Comparison of ENCODE assay signal across 8 mouse cellular contexts in the genomic region with DNA sequence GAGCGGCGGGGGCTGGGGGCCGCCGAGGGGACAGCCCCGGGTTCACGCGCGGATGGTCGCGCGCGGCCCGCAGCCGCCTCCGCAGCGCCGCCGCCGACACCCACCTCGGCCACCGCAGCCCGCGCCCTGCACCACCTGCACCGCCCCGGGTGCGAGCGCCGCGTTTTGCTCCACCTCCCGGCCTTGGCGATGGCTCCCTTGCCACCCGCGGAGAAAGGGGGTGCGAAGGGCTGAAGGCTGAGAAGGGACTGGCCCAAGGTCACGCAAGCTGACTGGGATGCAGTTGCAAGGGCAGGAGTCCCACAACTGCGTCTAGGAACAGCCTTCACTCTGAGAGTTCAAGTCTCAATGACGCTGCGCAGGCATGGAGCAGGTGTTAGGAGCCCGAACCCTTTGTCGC. TPM values are rescaled to one million over a fixed set of nuclear protein-coding genes. Genes with fewer than 3 reads are reported as not detected.
DNase-seq lines count a peak whose midpoint lies in the region; ATAC-seq and TF ChIP-seq lines count a peak whose summit lies in the region.

No protein-coding gene starts in this region.

- 6% methylated on average over 39 of the region's 40 CpGs for WGBS in lung, adult 2 months
- 5% methylated on average over 18 of the region's 40 CpGs for WGBS in forebrain, embryonic 13.5 days
- WGBS in limb, embryonic 11.5 days, result 2% methylated on average over 32 of the region's 40 CpGs
- 2% methylated on average over 34 of the region's 40 CpGs for WGBS in neural tube, embryonic 12.5 days

- DNase-seq in lung, adult 2 months, result no peak
- no peak for DNase-seq in lung, postnatal 25 days (ENCODE audit: low spot score)
- peak; percentile 91 for DNase-seq in adrenal gland, postnatal 14 days
- DNase-seq in limb, embryonic 11.5 days (ENCODE audit: low spot score), result peak; percentile 48
- no peak for DNase-seq in urinary bladder, postnatal 14 days (ENCODE audit: low spot score)
- DNase-seq in gastrocnemius, adult 8-10 months (ENCODE audit: low spot score in 2 of 2), result no peak

- H3K27ac ChIP-seq in forebrain, embryonic 13.5 days, result peak overlapping the region; percentile 69; the same call in 1 of the 2 replicates
- peak overlapping the region; percentile 84 for H3K27ac ChIP-seq in limb, embryonic 11.5 days (replicated peaks; ENCODE audit: low read depth, low read length)
- no peak overlapping the region for H3K27ac ChIP-seq in neural tube, embryonic 12.5 days

- H3K27me3 ChIP-seq in forebrain, embryonic 13.5 days, result no peaks in the 10 kb centered on the region
- no peaks in the 10 kb centered on the region for H3K27me3 ChIP-seq in limb, embryonic 11.5 days (ENCODE audit: control insufficient read depth, insufficient read depth, low read length)
- H3K27me3 ChIP-seq in neural tube, embryonic 12.5 days (replicated peaks), result no peaks in the 10 kb centered on the region

- H3K9ac ChIP-seq in forebrain, embryonic 13.5 days, result peak overlapping the region; percentile 79
- peak overlapping the region; percentile 54 for H3K9ac ChIP-seq in limb, embryonic 11.5 days (ENCODE audit: low read length)
- peak overlapping the region; percentile 80 for H3K9ac ChIP-seq in neural tube, embryonic 12.5 days

- peak overlapping the region; percentile 45 for H3K4me3 ChIP-seq in lung, adult 2 months (replicated peaks; ENCODE audit: extremely low read depth, low read depth, low read length)
- H3K4me3 ChIP-seq in forebrain, embryonic 13.5 days, result peak overlapping the region; percentile 61
- H3K4me3 ChIP-seq in limb, embryonic 11.5 days (ENCODE audit: low read depth, low read length), result peak overlapping the region; percentile 45
- peak overlapping the region; percentile 65 for H3K4me3 ChIP-seq in neural tube, embryonic 12.5 days

- H3K36me3 ChIP-seq in forebrain, embryonic 13.5 days (ENCODE audit: poor library complexity, severe bottlenecking), result peaks cover 12% of the 10 kb centered on the region
- H3K36me3 ChIP-seq in limb, embryonic 11.5 days (ENCODE audit: control insufficient read depth, insufficient read depth, low read length), result no peaks in the 10 kb centered on the region; the same call in 1 of the 2 replicates
- peaks cover 12% of the 10 kb centered on the region for H3K36me3 ChIP-seq in neural tube, embryonic 12.5 days

- peak overlapping the region; percentile 97 for H3K4me2 ChIP-seq in forebrain, embryonic 13.5 days
- peak overlapping the region; percentile 98 for H3K4me2 ChIP-seq in limb, embryonic 11.5 days (ENCODE audit: low read depth, severe bottlenecking)
- peak overlapping the region; percentile 100 for H3K4me2 ChIP-seq in neural tube, embryonic 12.5 days (replicated peaks)

- TF ChIP-seq POLR2A in lung, adult 2 months (IDR thresholded peaks at IDR 0.05; ENCODE audit: borderline replicate concordance, extremely low read depth, low read depth, low read length), result no peak

- peaks cover 5% of the 10 kb centered on the region for H3K4me1 ChIP-seq in lung, adult 2 months (ENCODE audit: control insufficient read depth, insufficient read depth, low read length)
- peaks cover 27% of the 10 kb centered on the region for H3K4me1 ChIP-seq in forebrain, embryonic 13.5 days
- H3K4me1 ChIP-seq in limb, embryonic 11.5 days (ENCODE audit: control insufficient read depth, insufficient read depth, low read length), result peaks cover 22% of the 10 kb centered on the region
- H3K4me1 ChIP-seq in neural tube, embryonic 12.5 days, result peaks cover 22% of the 10 kb centered on the region

- TF ChIP-seq CTCF in lung, adult 2 months (IDR thresholded peaks at IDR 0.05; ENCODE audit: insufficient read depth, low read length), result no peak

- peak; percentile 33 for ATAC-seq in forebrain, embryonic 13.5 days
- no peak for ATAC-seq in limb, embryonic 11.5 days (ENCODE audit: insufficient number of reproducible peaks, low FRiP score, low TSS enrichment, low read depth)
- ATAC-seq in neural tube, embryonic 12.5 days (ENCODE audit: low FRiP score, low read depth), result peak; percentile 56

- H3K9me3 ChIP-seq in forebrain, embryonic 13.5 days (replicated peaks), result no peaks in the 10 kb centered on the region
- H3K9me3 ChIP-seq in limb, embryonic 11.5 days (ENCODE audit: control insufficient read depth, low read length), result no peaks in the 10 kb centered on the region
- H3K9me3 ChIP-seq in neural tube, embryonic 12.5 days, result no peaks in the 10 kb centered on the region

RNA-seq across cellular contexts. Expression of gene Prdm11, which starts 30.9 kb away (rescaled TPM):
- 12.3 and 14.1 TPM in 2 replicates for polyA plus RNA-seq in lung, adult 2 months (2012; rRNA removed)
- 40.8 and 45.4 TPM in 2 replicates for total RNA-seq in adrenal gland, postnatal 14 days (2021)
- 1.4 and 1.9 TPM in 2 replicates for polyA plus RNA-seq in forebrain, embryonic 13.5 days (2015; fragmentation: Nextera tagmentation; extraction: Ambion mirVana)
- polyA plus RNA-seq in limb, embryonic 11.5 days (2014; fragmentation: Nextera tagmentation; extraction: Ambion mirVana), result 2.4 and 2.6 TPM in 2 replicates
- polyA plus RNA-seq in neural tube, embryonic 12.5 days (2016; fragmentation: Nextera tagmentation; extraction: Ambion mirVana), result 2.9 and 5.1 TPM in 2 replicates
- total RNA-seq in gastrocnemius, adult 8-10 months (2022), result under 1 TPM; 0.27 to 0.97 (median 0.53) TPM

Comparison
In these comparisons a context has a peak if more than half of its experiments do, and no peak if none do; other contexts are left out.
1. DNase-seq: peak in adrenal gland, postnatal 14 days (single experiment) and limb, embryonic 11.5 days (single experiment); none in lung, adult 2 months (single experiment), lung, postnatal 25 days (single experiment), urinary bladder, postnatal 14 days (single experiment) and gastrocnemius, adult 8-10 months (0 of 2).
2. Peak in every context shown above with its lines, with median percentiles within 50 percentile points of each other: H3K4me3 ChIP-seq, H3K4me2 ChIP-seq and H3K9ac ChIP-seq.